Mouse (Mus musculus): ENCODE results near the gene Ube2d3. TPM values are rescaled to one million over a fixed set of nuclear protein-coding genes. Genes with fewer than 3 reads are reported as not detected.

Gene Ube2d3
- polyA plus RNA-seq, 1 experiment: 174 TPM

DNA sequence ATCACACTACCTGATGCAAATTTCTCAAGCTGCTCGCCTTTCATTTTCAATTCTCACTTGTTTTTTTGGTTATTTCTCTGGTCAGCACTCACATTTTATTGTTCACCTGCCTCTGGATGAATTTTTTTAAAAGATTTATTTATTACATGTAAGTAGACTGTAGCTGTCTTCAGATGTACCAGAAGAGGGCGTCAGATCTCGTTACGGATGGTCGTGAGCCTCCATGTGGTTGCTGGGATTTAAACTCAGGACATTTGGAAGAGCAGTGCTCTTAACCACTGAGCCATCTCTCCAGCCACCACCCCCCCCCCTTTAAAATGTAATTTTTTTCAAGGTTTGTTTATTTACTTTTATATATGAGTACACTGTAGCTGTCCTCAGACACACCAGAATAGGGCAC, 34.1 kb upstream of the Ube2d3 start:
- TF ChIP-seq POLR2A (IDR thresholded peaks at IDR 0.05; ENCODE audit: low read depth, low read length) (no peak), CTCF (IDR thresholded peaks at IDR 0.05; ENCODE audit: extremely low read depth, insufficient read depth, insufficient read length, insufficient replicate concordance) (no peak)
- WGBS: 71% methylated on average over 5 of the region's 5 CpGs
- Histone ChIP-seq H3K36me3 (ENCODE audit: control insufficient read depth, insufficient read depth, low read length) (0 out of 2 replicates have a peak, but pooled peaks cover 6% of the 10 kb centered on the region), H3K4me3 (ENCODE audit: extremely low read depth, insufficient read depth, insufficient read length) (no peak overlapping the region), H3K4me1 (ENCODE audit: control insufficient read depth, insufficient read depth, insufficient read length) (peaks cover 5% of the 10 kb centered on the region; the same call in 1 of the 2 replicates), H3K27ac (ENCODE audit: insufficient read depth, low read length) (no peak overlapping the region), H3K27me3 (ENCODE audit: control insufficient read depth, insufficient read depth, low read length) (no peaks in the 10 kb centered on the region)
- no peak for DNase-seq (ENCODE audit: low read depth in 1 of 2, low spot score in 2 of 2)

DNA sequence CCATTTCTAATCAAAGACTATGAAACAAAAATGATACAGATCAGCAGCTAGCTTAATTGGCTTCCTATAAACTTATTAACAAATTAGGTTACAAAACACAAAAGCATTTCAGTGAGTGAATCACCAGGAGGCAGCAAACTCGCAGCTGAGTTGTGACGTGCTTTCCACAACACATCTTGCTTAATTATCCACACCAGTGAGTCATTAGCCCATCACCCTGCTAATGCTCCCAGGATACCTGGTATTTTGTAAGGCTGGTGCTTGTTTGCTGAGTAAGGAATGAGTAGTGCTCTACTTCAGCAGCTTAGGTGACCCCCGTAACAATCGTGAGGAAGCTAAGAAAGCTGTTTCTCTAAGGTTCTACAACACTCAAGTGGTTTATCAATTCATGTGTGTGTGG, 33.4 kb upstream of the Ube2d3 start:
- Histone ChIP-seq H3K27ac (ENCODE audit: insufficient read depth, low read length) (no peak overlapping the region), H3K36me3 (ENCODE audit: control insufficient read depth, insufficient read depth, low read length) (peaks cover 9% of the 10 kb centered on the region), H3K27me3 (ENCODE audit: control insufficient read depth, insufficient read depth, low read length) (no peaks in the 10 kb centered on the region), H3K4me3 (ENCODE audit: extremely low read depth, insufficient read depth, insufficient read length) (no peak overlapping the region), H3K4me1 (ENCODE audit: control insufficient read depth, insufficient read depth, insufficient read length) (peaks cover 5% of the 10 kb centered on the region; the same call in 1 of the 2 replicates)
- WGBS: 84% methylated on average over 4 of the region's 4 CpGs
- TF ChIP-seq POLR2A (IDR thresholded peaks at IDR 0.05; ENCODE audit: low read depth, low read length) (no peak), CTCF (IDR thresholded peaks at IDR 0.05; ENCODE audit: extremely low read depth, insufficient read depth, insufficient read length, insufficient replicate concordance) (no peak)
- no peak for DNase-seq (ENCODE audit: low read depth in 1 of 2, low spot score in 2 of 2)

DNA sequence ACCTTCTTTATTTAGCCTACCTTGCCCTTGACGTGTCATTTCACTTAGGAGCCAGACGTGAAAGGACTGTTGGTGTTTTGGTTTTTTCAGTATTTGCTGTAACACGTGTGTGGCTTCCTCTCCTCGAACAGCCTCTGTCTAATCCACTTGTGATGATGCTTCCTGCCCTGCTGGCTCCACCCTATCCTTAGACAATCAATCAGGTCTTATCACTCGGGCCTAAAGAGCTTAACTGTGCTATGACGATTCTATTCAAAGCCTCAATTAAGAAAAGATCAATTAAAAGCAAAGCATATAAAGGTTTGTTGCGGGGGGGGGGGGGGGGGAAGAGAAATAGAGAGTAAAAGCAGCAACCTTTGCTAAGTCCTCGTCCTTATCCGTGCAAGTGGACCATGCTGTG, 30.6 kb upstream of the Ube2d3 start:
- no peak overlapping the region for H3K4me3 ChIP-seq (ENCODE audit: extremely low read depth, insufficient read depth, insufficient read length)
- peaks cover 10% of the 10 kb centered on the region for H3K36me3 ChIP-seq (ENCODE audit: control insufficient read depth, insufficient read depth, low read length)
- no peaks in the 10 kb centered on the region for H3K27me3 ChIP-seq (ENCODE audit: control insufficient read depth, insufficient read depth, low read length)
- TF ChIP-seq POLR2A (IDR thresholded peaks at IDR 0.05; ENCODE audit: low read depth, low read length) (no peak), CTCF (IDR thresholded peaks at IDR 0.05; ENCODE audit: extremely low read depth, insufficient read depth, insufficient read length, insufficient replicate concordance) (no peak)
- DNase-seq (ENCODE audit: low read depth in 1 of 2, low spot score in 2 of 2): no peak
- WGBS: 67% methylated on average over 9 of the region's 9 CpGs
- H3K4me1 ChIP-seq (ENCODE audit: control insufficient read depth, insufficient read depth, insufficient read length): peaks cover 5% of the 10 kb centered on the region; the same call in 1 of the 2 replicates
- no peak overlapping the region for H3K27ac ChIP-seq (ENCODE audit: insufficient read depth, low read length)

DNA sequence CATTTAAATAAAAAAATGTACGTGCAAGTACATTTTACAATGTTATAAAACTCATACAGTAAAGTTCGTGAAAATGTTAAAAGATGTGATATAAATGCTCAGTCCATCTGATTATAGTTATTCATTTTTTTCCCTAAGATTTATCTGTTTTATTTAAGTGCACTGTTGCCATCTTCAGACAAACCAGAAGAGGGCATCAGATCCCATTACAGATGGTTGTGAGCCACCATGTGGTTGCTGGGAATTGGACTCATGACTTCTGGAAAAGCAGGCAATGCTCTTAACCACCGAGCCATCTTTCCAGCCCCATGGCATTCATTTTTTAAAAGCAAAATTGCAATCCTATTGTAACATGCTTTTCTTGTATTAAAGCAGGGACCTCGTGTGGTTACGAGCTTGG, 28.7 kb upstream of the Ube2d3 start:
- Histone ChIP-seq H3K27ac (ENCODE audit: insufficient read depth, low read length) (no peak overlapping the region), H3K36me3 (ENCODE audit: control insufficient read depth, insufficient read depth, low read length) (peaks cover 10% of the 10 kb centered on the region), H3K4me3 (ENCODE audit: extremely low read depth, insufficient read depth, insufficient read length) (no peak overlapping the region), H3K4me1 (ENCODE audit: control insufficient read depth, insufficient read depth, insufficient read length) (no peaks in the 10 kb centered on the region), H3K27me3 (ENCODE audit: control insufficient read depth, insufficient read depth, low read length) (no peaks in the 10 kb centered on the region)
- WGBS: 91% methylated on average over 5 of the region's 5 CpGs
- no peak for DNase-seq (ENCODE audit: low read depth in 1 of 2, low spot score in 2 of 2)
- TF ChIP-seq CTCF (IDR thresholded peaks at IDR 0.05; ENCODE audit: extremely low read depth, insufficient read depth, insufficient read length, insufficient replicate concordance) (no peak), POLR2A (IDR thresholded peaks at IDR 0.05; ENCODE audit: low read depth, low read length) (no peak)

DNA sequence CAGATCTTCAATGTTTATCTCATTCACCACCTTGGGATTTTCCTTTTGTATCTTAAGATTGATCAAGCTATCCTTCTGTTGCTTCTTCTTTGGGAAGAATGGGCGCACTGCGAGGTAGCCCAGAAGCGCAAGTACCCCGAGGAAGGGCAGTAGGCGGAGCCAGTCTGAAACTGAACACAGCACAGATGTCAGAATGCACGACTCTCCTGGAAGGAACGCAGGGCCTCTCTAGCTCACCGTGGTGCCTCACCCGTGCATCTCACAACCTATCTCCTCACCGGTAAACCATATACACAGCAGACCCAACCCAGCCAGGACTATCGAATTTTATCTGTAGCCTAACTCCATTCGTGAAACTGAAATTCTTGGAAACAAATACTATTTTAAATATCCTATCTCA, 26.9 kb upstream of the Ube2d3 start:
- Histone ChIP-seq H3K4me3 (ENCODE audit: extremely low read depth, insufficient read depth, insufficient read length) (no peak overlapping the region), H3K27ac (ENCODE audit: insufficient read depth, low read length) (no peak overlapping the region), H3K4me1 (ENCODE audit: control insufficient read depth, insufficient read depth, insufficient read length) (no peaks in the 10 kb centered on the region), H3K36me3 (ENCODE audit: control insufficient read depth, insufficient read depth, low read length) (peaks cover 8% of the 10 kb centered on the region), H3K27me3 (ENCODE audit: control insufficient read depth, insufficient read depth, low read length) (no peaks in the 10 kb centered on the region)
- no peak for TF ChIP-seq CTCF (IDR thresholded peaks at IDR 0.05; ENCODE audit: extremely low read depth, insufficient read depth, insufficient read length, insufficient replicate concordance)
- no peak for TF ChIP-seq POLR2A (IDR thresholded peaks at IDR 0.05; ENCODE audit: low read depth, low read length)
- DNase-seq (ENCODE audit: low read depth in 1 of 2, low spot score in 2 of 2): no peak
- 91% methylated on average over 12 of the region's 12 CpGs for WGBS

DNA sequence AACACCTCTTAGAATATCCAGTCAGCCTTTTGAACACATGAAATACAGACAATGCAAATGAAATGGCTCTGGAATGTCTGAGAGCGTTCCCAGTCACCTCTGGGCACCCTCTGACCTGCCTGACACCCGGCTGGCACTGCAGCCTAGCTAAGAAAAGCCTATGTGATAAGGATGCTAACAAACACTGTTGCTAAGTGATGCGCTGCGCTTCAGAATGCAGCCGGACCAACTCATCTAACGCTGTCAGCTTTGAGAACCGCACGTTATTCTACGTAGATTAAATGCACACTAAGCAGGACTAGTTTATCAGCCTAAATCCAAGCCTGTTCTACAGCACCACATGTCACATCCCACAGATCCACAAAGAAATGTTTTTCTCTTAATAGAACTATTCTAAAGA, 26.1 kb upstream of the Ube2d3 start:
- TF ChIP-seq CTCF (IDR thresholded peaks at IDR 0.05; ENCODE audit: extremely low read depth, insufficient read depth, insufficient read length, insufficient replicate concordance) (no peak), POLR2A (IDR thresholded peaks at IDR 0.05; ENCODE audit: low read depth, low read length) (no peak)
- DNase-seq (ENCODE audit: low read depth in 1 of 2, low spot score in 2 of 2): no peak
- Histone ChIP-seq H3K36me3 (ENCODE audit: control insufficient read depth, insufficient read depth, low read length) (peaks cover 5% of the 10 kb centered on the region), H3K4me1 (ENCODE audit: control insufficient read depth, insufficient read depth, insufficient read length) (no peaks in the 10 kb centered on the region), H3K27ac (ENCODE audit: insufficient read depth, low read length) (no peak overlapping the region), H3K27me3 (ENCODE audit: control insufficient read depth, insufficient read depth, low read length) (no peaks in the 10 kb centered on the region), H3K4me3 (ENCODE audit: extremely low read depth, insufficient read depth, insufficient read length) (no peak overlapping the region)
- WGBS: 91% methylated on average over 9 of the region's 9 CpGs

DNA sequence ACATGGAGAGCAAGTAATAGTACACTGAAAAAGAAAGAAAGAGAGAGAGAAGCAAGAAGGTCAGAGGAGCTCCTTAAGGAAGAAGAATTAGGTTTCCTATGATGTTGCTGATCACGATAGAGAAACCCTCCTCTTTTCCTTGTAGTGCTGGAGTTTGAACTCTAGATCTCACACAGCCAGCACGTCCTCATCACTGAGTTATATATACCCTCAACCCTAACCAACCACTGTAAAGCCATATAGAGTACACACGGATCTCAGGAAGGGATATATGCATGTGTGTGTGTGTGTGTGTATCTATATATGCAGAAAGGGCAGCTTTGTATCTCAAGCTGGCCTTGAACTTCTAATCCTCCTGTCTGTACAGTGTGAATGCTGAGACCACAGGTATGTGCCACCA, 20.7 kb upstream of the Ube2d3 start:
- Histone ChIP-seq H3K36me3 (ENCODE audit: control insufficient read depth, insufficient read depth, low read length) (no peaks in the 10 kb centered on the region), H3K4me1 (ENCODE audit: control insufficient read depth, insufficient read depth, insufficient read length) (peaks cover 8% of the 10 kb centered on the region; the same call in 1 of the 2 replicates), H3K4me3 (ENCODE audit: extremely low read depth, insufficient read depth, insufficient read length) (no peak overlapping the region), H3K27ac (ENCODE audit: insufficient read depth, low read length) (no peak overlapping the region), H3K27me3 (ENCODE audit: control insufficient read depth, insufficient read depth, low read length) (no peaks in the 10 kb centered on the region)
- TF ChIP-seq POLR2A (IDR thresholded peaks at IDR 0.05; ENCODE audit: low read depth, low read length) (no peak), CTCF (IDR thresholded peaks at IDR 0.05; ENCODE audit: extremely low read depth, insufficient read depth, insufficient read length, insufficient replicate concordance) (no peak)
- DNase-seq (ENCODE audit: low read depth in 1 of 2, low spot score in 2 of 2): no peak
- 83% methylated on average over 3 of the region's 3 CpGs for WGBS
